Mouse (Mus musculus): Measurements from ENCODE around the gene Gm44503.

The Gm44503 gene

DNA sequence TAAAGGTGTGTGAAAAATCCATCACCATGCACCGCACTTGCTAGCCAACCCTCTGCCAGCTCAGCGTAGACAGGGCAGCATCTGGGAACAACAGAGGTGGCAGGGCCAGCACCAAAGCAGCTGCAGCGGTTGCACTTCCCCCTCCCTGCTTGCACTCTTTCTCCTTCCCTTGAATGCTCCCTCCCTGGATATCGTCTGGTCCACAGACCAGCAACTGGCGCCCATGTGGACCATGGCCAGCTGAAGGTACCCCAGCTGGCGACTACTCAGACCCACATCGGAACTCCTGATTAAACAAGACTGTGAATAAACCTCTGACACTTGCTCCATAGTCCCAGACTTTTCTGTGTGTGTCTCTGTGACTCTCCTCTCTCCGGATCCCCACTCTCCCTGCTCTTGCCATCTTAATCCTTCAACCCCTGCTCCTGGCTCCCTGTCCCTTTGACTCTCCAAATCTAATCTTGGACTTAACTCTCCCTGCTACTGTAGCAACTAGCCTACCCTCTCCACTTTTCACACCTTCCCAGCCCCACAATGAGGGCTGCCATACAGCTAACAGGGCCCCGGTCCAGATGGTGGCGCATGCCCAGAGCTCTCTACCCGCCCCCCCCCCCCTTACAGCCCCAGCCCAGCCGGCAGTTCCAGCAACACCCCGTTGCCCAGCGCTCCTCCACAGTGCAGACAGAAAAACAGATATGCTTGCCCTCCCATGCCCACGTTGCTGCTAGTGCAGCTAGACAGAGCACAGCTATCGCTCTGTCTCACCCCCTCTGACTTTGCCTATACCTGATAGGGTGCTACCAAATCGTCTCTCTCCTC is 67.4 kb downstream of the Gm44503 start:
- DNase-seq (ENCODE audit: low spot score in 2 of 2), result no peak

DNA sequence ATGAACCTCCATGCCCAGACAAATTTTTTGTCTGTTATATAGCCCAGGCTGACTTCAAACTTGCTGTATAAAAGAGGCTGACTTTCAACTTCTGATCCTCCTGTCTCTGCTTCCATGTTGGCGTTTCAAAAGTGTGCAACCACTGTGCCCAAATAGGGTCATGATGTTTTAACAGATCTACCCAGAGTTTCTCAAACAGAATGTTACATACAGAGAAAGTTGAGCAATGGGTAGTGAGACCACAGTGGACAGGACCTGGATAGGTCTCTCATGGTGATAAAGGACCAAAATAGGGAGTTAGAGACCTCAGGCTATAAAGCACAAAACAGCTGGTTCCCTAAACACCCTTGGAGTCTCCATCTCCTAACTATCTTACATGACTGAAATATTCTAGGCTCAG is 71.8 kb downstream of the Gm44503 start:
- DNase-seq (ENCODE audit: low spot score in 2 of 2), result no peak

DNA sequence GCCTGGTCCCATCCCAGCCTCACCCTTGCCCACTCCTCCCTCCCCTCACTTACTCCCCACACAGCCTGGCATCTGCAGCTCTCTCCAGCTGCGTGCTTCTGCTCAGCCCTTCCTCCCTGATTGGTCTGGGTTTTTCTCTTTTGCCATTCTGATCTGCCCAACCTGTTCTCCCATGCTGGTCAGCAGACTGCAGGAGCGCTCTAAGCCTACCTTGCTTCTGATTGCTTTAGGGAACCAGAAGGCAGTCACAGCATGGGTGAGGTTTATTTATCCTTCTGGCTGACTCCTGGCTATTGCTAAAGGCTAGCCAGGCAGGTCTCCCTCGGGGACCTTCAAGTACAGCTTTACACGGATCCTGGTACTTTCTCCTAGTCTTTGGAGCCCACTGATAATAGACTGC is 72.8 kb downstream of the Gm44503 start:
- DNase-seq (ENCODE audit: low spot score in 2 of 2), result no peak

DNA sequence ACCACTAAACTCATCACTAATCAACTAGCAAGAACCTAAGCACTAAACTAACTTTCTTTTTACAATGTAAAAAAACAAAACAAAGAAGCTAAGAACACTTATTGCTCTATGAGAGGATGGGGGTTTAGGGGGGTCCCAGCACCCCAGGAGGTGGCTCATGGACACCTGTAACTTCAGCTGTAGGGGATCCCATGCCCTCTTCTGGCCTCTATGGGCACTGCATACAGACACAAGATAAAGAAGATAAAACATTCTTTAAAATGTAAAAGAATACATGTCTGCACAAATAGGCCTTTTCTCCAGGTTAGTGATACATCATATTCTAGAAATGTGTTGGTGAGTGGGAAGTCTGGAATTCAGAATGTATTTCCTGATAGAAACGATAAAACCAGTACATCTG is 74.8 kb downstream of the Gm44503 start:
- DNase-seq (ENCODE audit: low spot score in 2 of 2), result no peak

DNA sequence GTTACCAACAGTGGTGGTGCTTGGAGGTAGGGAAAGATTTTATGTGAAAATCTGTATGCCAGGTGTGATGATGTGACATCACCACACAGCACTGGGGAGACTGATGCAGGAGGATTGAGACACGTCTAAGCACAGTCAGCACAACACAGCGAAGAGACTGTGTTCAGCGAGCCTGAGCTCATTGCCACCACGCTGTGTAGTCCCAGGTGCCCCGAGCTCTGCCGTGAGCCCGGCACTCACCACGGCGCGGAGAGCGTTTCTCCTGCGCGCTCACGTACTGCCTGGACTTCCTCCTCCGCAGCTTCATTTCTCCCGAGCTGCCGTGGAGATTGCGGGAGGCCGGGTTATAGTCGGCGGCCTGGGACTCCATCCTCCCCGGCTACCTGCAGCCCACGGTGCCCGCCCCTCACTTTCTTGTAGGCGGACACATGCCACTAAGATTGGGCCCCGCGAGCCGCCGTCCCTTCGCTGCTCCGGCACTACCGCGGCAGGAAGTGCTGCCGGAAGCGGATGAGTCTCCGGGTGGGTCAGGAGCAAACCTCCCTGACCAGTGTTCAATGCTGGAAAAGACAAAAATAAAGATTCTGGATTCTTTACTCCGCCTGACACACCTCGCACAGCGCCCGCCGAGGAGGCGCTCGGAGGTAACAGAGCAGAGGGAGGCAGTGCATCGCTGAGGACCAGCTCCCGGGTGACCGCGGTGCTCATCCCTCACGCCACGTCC is 80.7 kb downstream of the Gm44503 start:
- DNase-seq (ENCODE audit: low spot score in 2 of 2), result peak; percentile 88 to 91

DNA sequence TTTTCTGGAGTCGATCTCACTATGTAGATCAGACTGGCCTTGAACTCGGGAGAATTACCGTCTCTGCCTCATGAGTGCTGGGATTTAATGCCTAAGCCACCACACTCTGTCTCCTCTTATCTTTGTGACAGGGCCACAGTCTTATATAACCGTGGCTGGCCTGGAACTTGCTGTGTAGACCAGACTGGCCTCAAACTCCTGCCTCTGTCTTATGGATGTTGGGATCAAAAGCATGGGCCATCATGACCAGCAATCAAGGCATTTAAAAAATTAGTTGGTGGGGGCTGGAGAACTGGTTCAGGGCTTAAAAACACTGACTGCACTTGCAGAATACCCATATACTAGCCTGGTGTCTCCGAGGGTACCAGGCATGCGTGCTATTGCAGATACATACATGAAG is 81.4 kb downstream of the Gm44503 start, which contains the start of gene Pigb:
Pigb (minus strand) TSS at position 299 of the 400 bp plus-strand sequence.
- DNase-seq (ENCODE audit: low spot score in 2 of 2), result no peak

DNA sequence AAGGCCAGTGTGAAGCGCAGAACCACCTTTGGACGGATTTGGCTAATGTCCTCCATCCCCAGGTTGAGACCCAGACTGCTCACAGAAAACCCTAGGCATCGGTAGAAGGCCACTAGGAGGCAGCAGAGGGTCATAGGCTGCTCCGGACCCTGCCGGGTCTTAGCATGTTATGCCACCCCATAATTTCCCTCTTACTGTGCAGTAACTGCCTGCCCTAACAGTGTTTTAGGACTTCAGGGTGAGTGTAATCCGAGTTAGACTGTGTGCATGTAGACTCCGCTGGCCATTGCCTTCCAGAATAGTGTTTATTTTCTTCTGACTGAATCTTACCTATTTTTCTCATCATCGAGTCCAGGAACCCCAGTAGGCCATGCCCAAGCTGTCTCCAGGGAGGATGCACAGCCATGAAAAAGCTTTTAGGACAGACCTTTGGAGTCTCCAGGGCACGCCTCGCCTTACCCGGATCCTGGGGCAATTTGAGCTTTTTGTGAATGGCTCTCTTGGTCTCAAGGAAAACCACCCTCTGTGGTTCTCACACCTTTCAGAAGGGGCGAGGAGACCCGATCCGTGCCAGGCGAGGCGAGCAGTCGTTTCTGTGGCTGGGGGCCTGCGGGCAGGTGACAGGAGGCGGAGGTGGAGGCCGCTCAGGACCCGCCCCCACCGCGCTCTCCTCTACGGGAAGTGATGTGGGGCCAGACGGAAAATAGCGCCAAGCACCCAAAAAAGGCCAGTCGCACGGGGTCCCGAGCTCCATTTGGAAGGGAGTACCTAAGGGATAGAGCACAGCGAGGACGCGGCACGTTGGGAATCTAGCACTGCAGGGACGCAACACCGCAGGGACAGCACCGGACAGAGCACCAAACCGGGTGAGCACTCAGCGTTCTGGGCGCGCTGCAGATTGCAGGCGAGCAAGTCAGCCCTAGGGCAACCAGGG is 85.8 kb downstream of the Gm44503 start, which contains the start of gene Rab27a:
Rab27a (plus strand) TSS at position 709 of the 934 bp plus-strand sequence.
- DNase-seq (ENCODE audit: low spot score in 2 of 2), result peak; percentile 73 to 77

DNA sequence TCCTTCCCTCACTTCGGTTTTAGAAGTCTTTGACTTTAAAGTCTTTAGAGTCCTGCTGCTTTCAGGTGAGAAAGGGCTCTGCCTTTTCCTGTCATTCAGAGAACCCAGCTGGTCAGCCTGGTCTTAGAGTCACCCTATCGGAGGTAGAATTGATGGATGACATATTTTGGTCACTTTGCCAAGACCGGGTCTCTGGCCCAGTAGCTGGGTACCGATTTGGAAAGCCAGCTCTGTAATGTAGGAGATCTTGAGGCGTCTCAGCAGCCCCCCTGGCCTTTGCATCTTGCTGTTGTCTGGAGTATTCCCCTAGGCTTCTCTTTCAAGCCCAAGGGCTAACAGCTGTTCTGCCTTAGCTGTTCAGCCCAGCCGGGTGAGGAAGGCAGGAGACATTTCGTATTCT is 86.6 kb downstream of the Gm44503 start:
- no peak for DNase-seq (ENCODE audit: low spot score in 2 of 2)

DNA sequence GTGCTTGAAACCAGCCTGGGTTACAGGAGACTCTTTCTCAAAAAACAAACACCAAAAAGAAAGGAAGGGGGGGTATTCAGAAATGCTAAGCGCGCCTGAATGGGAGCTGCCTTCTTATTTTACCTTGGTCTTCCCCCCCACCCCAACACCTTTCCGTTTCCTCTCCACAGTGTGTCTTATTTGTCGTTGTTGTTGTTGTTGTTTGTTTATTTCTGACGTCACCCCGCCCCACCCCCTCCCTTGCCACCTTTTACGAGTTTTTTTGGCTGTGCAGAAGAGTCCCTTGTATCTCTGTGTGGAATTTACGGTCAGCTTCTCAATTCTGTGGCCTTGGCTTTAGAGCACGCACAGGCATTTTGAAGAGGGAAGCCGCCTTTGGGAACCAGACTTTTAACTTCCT is 87.1 kb downstream of the Gm44503 start:
- no peak for DNase-seq (ENCODE audit: low spot score in 2 of 2)

DNA sequence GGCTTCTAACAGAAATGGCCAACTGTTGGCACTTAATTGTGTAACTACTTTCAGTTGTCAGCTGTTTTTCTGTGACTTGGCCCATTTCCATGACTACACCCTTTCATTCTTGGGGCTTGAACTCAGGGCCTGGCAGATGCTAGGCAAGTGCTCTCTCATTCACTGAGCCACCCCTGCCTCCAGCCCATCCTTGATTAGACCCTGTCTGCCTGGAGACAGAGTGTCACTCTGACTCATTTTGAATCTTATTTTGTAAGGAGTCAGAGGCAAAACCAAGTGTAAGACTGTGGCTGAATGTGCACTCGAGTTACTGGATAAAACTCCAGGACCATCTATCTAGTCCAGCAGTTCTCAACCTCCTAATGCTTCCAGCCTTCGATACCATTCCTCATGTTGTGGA is 89.3 kb downstream of the Gm44503 start:
- DNase-seq (ENCODE audit: low spot score in 2 of 2), result no peak

DNA sequence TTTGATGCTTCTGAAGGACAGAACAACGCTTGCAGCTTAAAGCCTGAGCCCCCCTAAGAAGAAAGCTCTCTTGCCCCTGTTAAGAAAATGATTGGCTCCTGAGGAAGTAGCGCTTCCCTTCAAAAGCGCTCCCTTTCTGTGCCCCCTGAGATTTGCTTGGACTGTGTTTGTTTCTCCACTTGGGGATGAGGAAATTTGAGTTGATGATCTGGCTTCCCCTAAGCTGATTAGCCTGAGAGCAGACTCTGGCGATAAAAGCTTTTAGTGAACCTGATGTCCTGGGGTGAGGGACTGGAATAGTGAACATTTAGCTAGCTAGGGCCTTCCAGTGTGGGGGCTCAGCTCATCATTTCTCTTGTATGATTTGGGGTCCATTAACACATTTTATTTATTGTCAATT is 90.3 kb downstream of the Gm44503 start:
- DNase-seq (ENCODE audit: low spot score in 2 of 2), result no peak

DNA sequence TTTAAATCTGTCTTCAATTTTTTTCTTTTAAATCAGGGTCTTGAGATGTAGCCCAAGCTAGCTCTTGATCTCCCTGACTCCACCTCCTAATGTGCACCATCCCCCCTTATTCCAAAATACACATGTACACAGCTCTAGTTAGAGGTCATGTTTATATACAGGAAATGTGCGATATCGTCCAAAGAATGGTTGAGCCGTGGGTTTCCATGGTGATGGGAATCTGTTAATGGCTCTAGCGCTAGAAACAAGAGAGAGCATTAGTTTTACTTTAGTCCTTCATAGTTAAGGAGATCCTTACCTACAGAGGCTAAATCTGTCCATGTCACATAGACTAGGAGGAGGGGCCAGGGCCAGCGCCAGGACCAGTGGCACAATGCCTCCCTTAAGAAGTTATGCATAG is 91.2 kb downstream of the Gm44503 start:
- DNase-seq (ENCODE audit: low spot score in 2 of 2), result no peak

DNA sequence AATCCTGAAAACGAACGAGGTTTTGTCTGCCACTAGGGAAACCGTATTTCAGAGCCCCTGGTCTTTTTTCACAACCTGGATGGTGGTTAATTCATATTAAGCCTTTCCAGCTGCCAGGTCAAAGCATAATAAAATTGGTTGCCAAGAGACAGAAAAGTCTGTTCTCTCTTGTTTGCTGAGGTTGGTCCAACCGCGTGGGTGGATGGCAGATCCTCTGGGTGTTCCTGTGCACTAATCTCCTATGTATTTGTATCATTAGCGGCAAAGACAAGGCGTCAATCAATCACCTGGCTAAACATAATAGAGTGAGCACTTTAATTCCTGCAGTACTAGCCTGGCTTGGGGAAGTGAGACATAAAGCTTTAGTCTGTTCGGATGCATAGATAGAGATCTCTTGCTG is 92.0 kb downstream of the Gm44503 start:
- DNase-seq (ENCODE audit: low spot score in 2 of 2), result no peak

DNA sequence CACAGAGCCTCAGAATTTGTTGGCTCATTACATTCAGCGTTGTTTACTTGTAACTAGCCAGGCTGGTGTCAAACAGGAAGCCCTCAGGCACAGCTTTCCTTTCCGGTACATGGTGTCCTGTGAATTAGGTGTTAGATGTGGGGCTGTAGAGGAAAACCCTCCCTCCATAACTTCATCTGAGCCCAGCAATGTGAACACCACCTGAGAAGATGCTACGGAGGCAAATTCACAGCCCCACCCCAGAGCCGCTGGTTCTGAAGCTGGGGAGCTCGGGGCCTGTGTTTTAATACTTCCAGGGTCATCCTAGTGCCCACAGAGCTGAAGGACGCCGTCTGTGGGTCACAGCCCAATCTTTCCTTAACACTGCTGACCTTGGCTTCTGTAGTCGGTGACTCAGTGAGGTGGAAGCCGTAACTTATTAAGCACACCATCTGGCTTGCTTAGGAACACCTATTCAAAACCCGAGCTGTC is 96.8 kb downstream of the Gm44503 start:
- DNase-seq (ENCODE audit: low spot score in 2 of 2), result no peak

DNA sequence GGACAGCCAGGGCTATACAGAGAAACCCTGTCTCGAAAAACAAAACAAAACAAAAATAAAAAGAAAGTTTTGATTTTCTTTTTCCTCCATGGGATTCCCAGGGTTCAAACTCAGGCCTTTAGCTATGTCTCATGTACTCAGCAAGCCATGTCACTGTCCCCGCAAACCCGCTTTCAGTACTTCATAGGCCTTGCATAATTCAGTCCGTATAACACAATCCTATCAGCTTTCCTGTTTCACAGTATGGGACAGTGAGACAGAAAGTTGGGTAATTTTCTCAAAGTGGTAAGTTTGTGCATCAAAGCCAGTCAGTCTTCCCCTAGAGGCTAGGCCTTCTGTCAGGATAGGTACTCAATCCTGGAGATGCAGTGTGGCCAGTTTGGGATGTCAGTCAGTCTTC is 100.6 kb downstream of the Gm44503 start:
- DNase-seq (ENCODE audit: low spot score in 2 of 2), result no peak

DNA sequence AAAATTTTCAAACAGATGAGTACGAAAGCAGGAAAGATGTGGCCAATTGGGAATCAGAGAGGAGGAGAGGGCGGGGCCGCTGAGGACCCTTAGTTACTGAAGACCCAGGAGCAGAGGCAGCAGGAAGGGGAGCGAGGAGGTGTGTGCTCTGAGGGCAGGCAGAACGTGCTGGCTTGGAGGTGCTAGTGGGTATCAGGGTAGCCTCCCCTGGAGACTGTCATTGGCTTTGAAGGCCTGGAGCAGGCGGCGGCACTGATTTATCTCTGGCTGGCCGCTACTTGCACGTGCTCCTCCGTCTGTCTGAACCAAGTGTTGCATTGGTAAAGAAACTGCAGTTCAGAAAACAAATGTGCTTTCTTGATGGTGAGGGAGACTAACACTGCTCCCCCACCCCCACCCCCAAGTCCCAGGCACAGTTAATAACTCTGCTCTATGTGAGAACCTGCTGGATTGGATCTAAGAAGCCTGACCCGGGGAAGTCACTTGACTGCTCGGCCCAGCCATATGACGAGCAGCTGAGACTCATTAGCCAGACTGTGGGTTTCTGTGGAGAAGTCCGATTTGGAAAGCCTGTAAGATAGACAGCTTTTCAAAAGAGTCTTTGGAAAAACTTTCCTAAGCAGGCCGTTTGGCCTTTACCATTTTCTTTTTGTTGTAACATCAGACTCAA is 105.1 kb downstream of the Gm44503 start:
- DNase-seq (ENCODE audit: low spot score in 2 of 2), result no peak

Measured in urinary bladder, postnatal 36 days (tissue).